Mouse (Mus musculus): ENCODE data around the gene Fignl2. TPM values are rescaled to one million over a fixed set of nuclear protein-coding genes. Genes with fewer than 3 reads are reported as not detected.
A peak's percentile ranks its signal among the peaks of the same experiment; 100 is the strongest.

Fignl2 gene
- polyA plus RNA-seq, 1 experiment from 2014 or later = not detected

DNA sequence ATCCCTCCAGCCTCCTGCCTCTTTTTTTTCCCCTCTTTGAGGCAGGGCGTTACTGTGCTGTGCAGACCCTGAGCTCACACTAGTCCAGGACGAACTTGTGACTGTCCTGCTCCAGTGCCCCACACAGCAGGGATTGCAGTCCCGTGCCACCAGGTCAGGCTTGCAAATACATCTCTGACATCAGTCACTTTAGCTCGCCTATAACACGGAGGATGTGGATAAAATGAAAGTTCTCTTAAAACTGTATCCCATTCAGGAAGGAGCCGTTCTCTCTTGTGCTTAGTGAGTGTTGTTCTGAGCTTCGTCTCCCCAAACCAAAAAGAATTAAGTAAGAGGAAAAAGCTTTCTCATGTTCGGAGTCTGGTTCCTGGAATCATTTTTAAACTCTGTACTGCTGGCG is 8.1 kb upstream of the Fignl2 start:
- Histone ChIP-seq H3K9me3 (replicated peaks; ENCODE audit: control insufficient read depth, low read length) (no peaks in the 10 kb centered on the region), H3K4me1 (ENCODE audit: control insufficient read depth, insufficient read depth, low read length) (no peaks in the 10 kb centered on the region), H3K36me3 (ENCODE audit: control insufficient read depth, insufficient read depth, low read length) (no peaks in the 10 kb centered on the region), H3K9ac (ENCODE audit: low read length) (no peak overlapping the region), H3K27ac (ENCODE audit: low read depth, low read length) (no peak overlapping the region), H3K27me3 (replicated peaks; ENCODE audit: control insufficient read depth, insufficient read depth, low read length) (no peaks in the 10 kb centered on the region), H3K4me3 (ENCODE audit: low read depth, low read length) (no peak overlapping the region), H3K4me2 (ENCODE audit: low read length) (no peak overlapping the region)
- 77% methylated on average over 9 of the region's 9 CpGs for WGBS
- DNase-seq (ENCODE audit: low spot score) = no peak
- no peak for ATAC-seq

DNA sequence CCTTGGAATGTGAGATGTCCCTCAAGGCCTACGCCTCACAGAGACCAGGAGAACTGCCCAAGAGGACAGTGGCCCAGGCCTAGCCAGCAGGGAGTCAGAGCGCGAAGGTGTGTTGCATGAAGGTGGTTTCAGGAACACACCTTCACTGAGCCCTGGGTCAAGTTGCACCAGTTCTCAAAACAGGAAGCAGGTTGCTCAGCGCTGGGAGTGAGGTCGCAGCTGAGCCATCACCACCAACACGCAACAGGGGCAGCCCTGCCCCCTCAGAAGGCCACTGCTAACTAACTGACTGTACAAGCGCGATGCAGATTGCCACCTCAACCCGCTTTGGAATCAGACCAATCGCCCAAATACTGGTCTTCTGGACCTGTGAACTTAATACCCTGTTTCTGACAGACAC is 6.1 kb upstream of the Fignl2 start:
- DNase-seq (ENCODE audit: low spot score) = no peak
- H3K27me3 ChIP-seq (replicated peaks; ENCODE audit: control insufficient read depth, insufficient read depth, low read length) = no peaks in the 10 kb centered on the region
- no peak overlapping the region for H3K4me2 ChIP-seq (ENCODE audit: low read length)
- no peaks in the 10 kb centered on the region for H3K4me1 ChIP-seq (ENCODE audit: control insufficient read depth, insufficient read depth, low read length)
- H3K36me3 ChIP-seq (ENCODE audit: control insufficient read depth, insufficient read depth, low read length) = no peaks in the 10 kb centered on the region
- no peaks in the 10 kb centered on the region for H3K9me3 ChIP-seq (replicated peaks; ENCODE audit: control insufficient read depth, low read length)
- H3K4me3 ChIP-seq (ENCODE audit: low read depth, low read length) = no peak overlapping the region
- no peak overlapping the region for H3K9ac ChIP-seq (ENCODE audit: low read length)
- WGBS = 87% methylated on average over 10 of the region's 10 CpGs
- no peak for ATAC-seq
- H3K27ac ChIP-seq (ENCODE audit: low read depth, low read length) = no peak overlapping the region

GRCm38 (mm10) chr15:101082236-101082635 is 3.9 kb upstream of the Fignl2 start:
- ATAC-seq (no peak), DNase-seq (ENCODE audit: low spot score) (no peak)
- Histone ChIP-seq H3K4me3 (ENCODE audit: low read depth, low read length) (no peak overlapping the region), H3K4me1 (ENCODE audit: control insufficient read depth, insufficient read depth, low read length) (peaks cover 2% of the 10 kb centered on the region; the same call in 1 of the 2 replicates), H3K9ac (ENCODE audit: low read length) (no peak overlapping the region), H3K27me3 (replicated peaks; ENCODE audit: control insufficient read depth, insufficient read depth, low read length) (no peaks in the 10 kb centered on the region), H3K9me3 (replicated peaks; ENCODE audit: control insufficient read depth, low read length) (no peaks in the 10 kb centered on the region), H3K36me3 (ENCODE audit: control insufficient read depth, insufficient read depth, low read length) (no peaks in the 10 kb centered on the region), H3K27ac (ENCODE audit: low read depth, low read length) (no peak overlapping the region), H3K4me2 (ENCODE audit: low read length) (no peak overlapping the region)
- 68% methylated on average over 4 of the region's 4 CpGs for WGBS

- Histone ChIP-seq H3K4me3 (ENCODE audit: low read depth, low read length) (no peak overlapping the region), H3K36me3 (ENCODE audit: control insufficient read depth, insufficient read depth, low read length) (no peaks in the 10 kb centered on the region), H3K4me1 (ENCODE audit: control insufficient read depth, insufficient read depth, low read length) (peaks cover 7% of the 10 kb centered on the region; the same call in 1 of the 2 replicates), H3K9ac (ENCODE audit: low read length) (no peak overlapping the region), H3K9me3 (replicated peaks; ENCODE audit: control insufficient read depth, low read length) (no peaks in the 10 kb centered on the region), H3K4me2 (ENCODE audit: low read length) (no peak overlapping the region), H3K27ac (ENCODE audit: low read depth, low read length) (no peak overlapping the region), H3K27me3 (replicated peaks; ENCODE audit: control insufficient read depth, insufficient read depth, low read length) (peaks cover 5% of the 10 kb centered on the region; the same call in 1 of the 2 replicates)
- no peak for DNase-seq (ENCODE audit: low spot score)
- no peak for ATAC-seq
- WGBS = 75% methylated on average over 7 of the region's 7 CpGs
Measured at GRCm38 (mm10) chr15:101081035-101081548, 2.7 kb upstream of the Fignl2 start.

DNA sequence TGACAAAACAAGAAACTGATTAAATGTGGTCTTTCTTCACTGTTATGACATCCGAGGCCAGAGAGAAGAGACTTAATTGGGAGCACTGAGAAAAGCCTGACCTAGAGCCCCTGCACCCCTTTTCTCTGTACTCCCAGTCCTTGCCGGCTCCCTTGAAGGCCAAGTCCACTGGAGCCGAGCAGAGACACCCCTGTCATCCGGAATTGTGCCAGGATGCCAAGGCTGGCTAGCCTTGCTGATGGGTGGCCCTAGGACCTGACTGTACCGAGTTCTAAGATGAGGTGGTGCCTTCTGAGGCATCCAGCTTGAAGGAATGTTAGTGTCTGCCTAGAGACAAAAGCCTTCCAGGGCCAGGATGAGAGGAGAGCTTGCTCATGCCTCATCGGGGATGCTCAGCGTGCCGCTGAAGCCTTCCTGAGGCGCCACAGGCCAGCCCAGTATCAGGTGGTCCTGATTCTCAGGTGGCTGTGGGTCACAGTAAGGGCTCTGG is 1.7 kb upstream of the Fignl2 start:
- Histone ChIP-seq H3K4me1 (ENCODE audit: control insufficient read depth, insufficient read depth, low read length) (peaks cover 9% of the 10 kb centered on the region; the same call in 1 of the 2 replicates), H3K27ac (ENCODE audit: low read depth, low read length) (no peak overlapping the region), H3K4me3 (ENCODE audit: low read depth, low read length) (no peak overlapping the region), H3K9ac (ENCODE audit: low read length) (no peak overlapping the region), H3K9me3 (replicated peaks; ENCODE audit: control insufficient read depth, low read length) (no peaks in the 10 kb centered on the region), H3K4me2 (ENCODE audit: low read length) (no peak overlapping the region), H3K36me3 (ENCODE audit: control insufficient read depth, insufficient read depth, low read length) (no peaks in the 10 kb centered on the region), H3K27me3 (replicated peaks; ENCODE audit: control insufficient read depth, insufficient read depth, low read length) (peaks cover 8% of the 10 kb centered on the region; the same call in 1 of the 2 replicates)
- no peak for DNase-seq (ENCODE audit: low spot score)
- no peak for ATAC-seq
- WGBS = 79% methylated on average over 9 of the region's 9 CpGs

DNA sequence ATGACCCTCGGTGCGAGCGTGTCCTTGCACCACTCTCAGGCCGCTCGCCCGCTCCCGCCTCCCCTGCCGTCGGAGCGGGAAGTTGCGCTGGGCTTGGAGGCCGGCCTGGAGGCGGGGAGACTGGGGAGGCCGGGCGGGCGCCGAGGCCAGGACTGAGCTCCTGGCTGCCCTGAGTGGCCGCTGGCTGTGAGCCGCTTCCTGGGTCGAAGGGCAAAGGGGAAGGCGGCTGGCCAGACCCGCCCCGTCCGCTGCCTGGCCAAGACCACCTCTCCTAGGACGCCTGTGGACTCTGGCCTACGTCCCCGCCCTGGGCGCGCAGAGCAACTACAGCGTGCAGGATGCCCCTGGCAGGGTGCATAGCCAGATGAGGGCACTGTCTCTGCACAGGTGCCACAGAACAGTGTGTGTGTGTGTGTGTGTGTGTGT is 377 bp upstream of the Fignl2 start:
- peak; percentile 42 for DNase-seq (ENCODE audit: low spot score)
- H3K27me3 ChIP-seq (replicated peaks; ENCODE audit: control insufficient read depth, insufficient read depth, low read length) = peaks cover 8% of the 10 kb centered on the region; the same call in 1 of the 2 replicates
- peak overlapping the region; percentile 55 for H3K4me3 ChIP-seq (ENCODE audit: low read depth, low read length)
- no peak overlapping the region for H3K27ac ChIP-seq (ENCODE audit: low read depth, low read length)
- H3K9ac ChIP-seq (ENCODE audit: low read length) = peak overlapping the region; percentile 69
- under 1% methylated on average over 28 of the region's 30 CpGs for WGBS
- peak; percentile 57 for ATAC-seq
- no peaks in the 10 kb centered on the region for H3K9me3 ChIP-seq (replicated peaks; ENCODE audit: control insufficient read depth, low read length)
- H3K36me3 ChIP-seq (ENCODE audit: control insufficient read depth, insufficient read depth, low read length) = no peaks in the 10 kb centered on the region
- peak overlapping the region; percentile 83 for H3K4me2 ChIP-seq (ENCODE audit: low read length)
- H3K4me1 ChIP-seq (ENCODE audit: control insufficient read depth, insufficient read depth, low read length) = peaks cover 9% of the 10 kb centered on the region; the same call in 1 of the 2 replicates

DNA sequence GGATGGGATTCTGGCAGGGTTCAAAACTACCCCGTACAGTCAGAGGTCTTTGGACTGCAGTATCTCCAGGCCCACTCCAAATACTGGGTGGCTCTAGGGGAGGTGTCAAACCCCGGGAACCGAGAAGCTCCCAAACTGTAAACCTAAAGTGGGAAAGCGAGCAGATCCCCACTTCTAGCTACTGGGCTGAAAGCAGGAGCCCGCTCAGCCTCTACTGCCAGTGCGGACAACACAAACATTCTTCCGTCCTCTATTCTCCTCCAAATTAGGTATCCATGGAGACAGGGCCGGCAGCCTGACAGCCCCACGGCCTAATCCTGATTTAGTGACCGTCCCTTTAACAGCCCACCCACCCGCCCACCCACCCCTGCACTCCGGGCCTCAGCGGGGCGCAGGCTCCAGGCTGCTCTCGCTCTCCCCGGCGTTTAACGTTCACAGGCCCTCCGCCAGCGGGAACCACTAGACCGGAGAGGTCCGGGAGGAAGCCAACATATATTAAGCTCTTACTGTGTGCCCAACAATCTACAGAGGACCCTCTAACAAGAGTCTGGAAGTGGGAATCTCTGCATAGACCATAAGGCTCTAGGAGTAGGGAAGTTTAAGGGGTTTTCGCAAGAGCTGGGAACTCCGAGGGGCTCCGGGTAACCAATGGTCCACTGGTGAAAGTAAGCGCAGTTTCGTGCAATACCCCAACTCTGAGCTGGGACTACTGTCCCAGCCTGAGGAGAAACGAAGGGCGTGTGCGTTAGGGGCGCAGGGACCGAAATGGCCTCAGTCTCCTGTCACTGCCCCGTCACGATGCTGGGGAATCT is 1.2 kb downstream of the Fignl2 start:
- DNase-seq (ENCODE audit: low spot score) (no peak), ATAC-seq (peak; percentile 30)
- Histone ChIP-seq H3K4me3 (ENCODE audit: low read depth, low read length) (peak overlapping the region; percentile 55), H3K4me2 (ENCODE audit: low read length) (peak overlapping the region; percentile 83), H3K36me3 (ENCODE audit: control insufficient read depth, insufficient read depth, low read length) (no peaks in the 10 kb centered on the region), H3K27ac (ENCODE audit: low read depth, low read length) (0 out of 2 replicates have a peak overlapping the region, but pooled peaks have one; percentile 27), H3K9me3 (replicated peaks; ENCODE audit: control insufficient read depth, low read length) (no peaks in the 10 kb centered on the region), H3K27me3 (replicated peaks; ENCODE audit: control insufficient read depth, insufficient read depth, low read length) (peaks cover 8% of the 10 kb centered on the region; the same call in 1 of the 2 replicates), H3K9ac (ENCODE audit: low read length) (peak overlapping the region; percentile 69), H3K4me1 (ENCODE audit: control insufficient read depth, insufficient read depth, low read length) (peaks cover 9% of the 10 kb centered on the region; the same call in 1 of the 2 replicates)
- 2% methylated on average over 34 of the region's 34 CpGs for WGBS

DNA sequence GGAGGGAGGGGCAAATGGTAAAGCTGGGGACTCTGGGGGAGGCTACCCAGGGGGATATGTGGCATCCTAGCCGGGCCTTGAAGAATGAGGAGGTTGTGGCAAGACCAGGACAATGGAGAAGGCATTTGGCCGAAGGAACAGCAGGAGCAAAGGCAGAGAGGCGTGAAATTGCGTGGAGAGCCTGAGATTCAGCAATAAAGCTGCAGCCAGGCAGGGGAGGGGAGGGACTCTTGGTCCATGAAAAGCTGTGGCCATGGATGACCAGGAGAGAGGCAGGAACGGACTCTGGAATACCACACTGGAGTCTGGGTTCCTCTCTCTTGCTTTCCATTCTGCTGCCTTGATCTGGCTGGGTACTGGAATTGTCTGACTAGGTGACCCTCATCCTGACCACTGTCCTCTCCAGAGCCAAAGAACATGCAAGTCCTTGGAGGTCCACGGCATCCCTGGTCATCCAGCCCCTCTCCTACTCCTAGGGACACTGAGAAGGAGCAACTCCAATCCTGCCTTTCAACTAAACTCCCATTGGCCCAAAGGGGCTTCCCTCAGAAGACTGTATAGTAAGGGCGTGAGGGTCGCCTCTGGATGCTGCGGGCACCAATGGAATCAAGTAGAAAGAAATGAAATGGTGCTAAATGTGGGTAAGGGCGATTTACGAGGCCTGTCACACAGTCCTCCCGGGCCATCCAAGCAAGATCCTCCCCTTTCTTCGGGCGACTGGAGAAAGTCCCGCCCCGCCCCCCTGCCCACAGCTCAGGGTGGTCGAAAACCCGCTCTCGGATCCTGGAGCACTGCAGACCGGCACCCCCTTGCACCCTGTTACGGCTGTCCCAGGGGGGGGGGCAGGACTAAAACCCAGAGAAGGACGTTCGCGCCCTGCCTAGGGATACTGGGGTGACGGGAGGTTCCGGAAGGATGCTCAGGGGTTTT is 2.0 kb downstream of the Fignl2 start:
- peak; percentile 40; the same call in 1 of the 2 replicates for ATAC-seq
- Histone ChIP-seq H3K27ac (ENCODE audit: low read depth, low read length) (no peak overlapping the region), H3K36me3 (ENCODE audit: control insufficient read depth, insufficient read depth, low read length) (no peaks in the 10 kb centered on the region), H3K4me1 (ENCODE audit: control insufficient read depth, insufficient read depth, low read length) (peaks cover 9% of the 10 kb centered on the region; the same call in 1 of the 2 replicates), H3K4me3 (ENCODE audit: low read depth, low read length) (peak overlapping the region; percentile 55), H3K4me2 (ENCODE audit: low read length) (peak overlapping the region; percentile 83), H3K9me3 (replicated peaks; ENCODE audit: control insufficient read depth, low read length) (no peaks in the 10 kb centered on the region), H3K27me3 (replicated peaks; ENCODE audit: control insufficient read depth, insufficient read depth, low read length) (peaks cover 8% of the 10 kb centered on the region; the same call in 1 of the 2 replicates), H3K9ac (ENCODE audit: low read length) (peak overlapping the region; percentile 17; the same call in 1 of the 2 replicates)
- 2% methylated on average over 26 of the region's 26 CpGs for WGBS
- no peak for DNase-seq (ENCODE audit: low spot score)
